Mouse (Mus musculus): Measurements from ENCODE around the gene 4933412E24Rik. TPM values are rescaled to one million over a fixed set of nuclear protein-coding genes. Genes with fewer than 3 reads are reported as not detected.

Gene 4933412E24Rik
- polyA plus RNA-seq, 1 experiment from 2014 or later = not detected

- Histone ChIP-seq H3K27ac (replicated peaks in 1 of 2; ENCODE audit: control insufficient read depth in 1 of 2, insufficient read depth in 1 of 2, low read depth in 2 of 2, low read length in 2 of 2) (no peak overlapping the region), H3K36me3 (ENCODE audit: control insufficient read depth, insufficient read depth, low read length) (no peaks in the 10 kb centered on the region), H3K27me3 (ENCODE audit: control insufficient read depth, insufficient read depth, low read length) (no peaks in the 10 kb centered on the region), H3K4me3 (ENCODE audit: control insufficient read depth in 1 of 2, insufficient read depth in 1 of 2, low read depth in 1 of 2, low read length in 2 of 2) (no peak overlapping the region), H3K4me1 (ENCODE audit: control insufficient read depth in 2 of 2, insufficient read depth in 2 of 2, low read length in 2 of 2) (peaks cover 0 to 5% of the 10 kb centered on the region in 2 experiments; a peak in 2 of 4 replicates), H3K9me3 (ENCODE audit: control insufficient read depth, low read length) (no peaks in the 10 kb centered on the region), H3K9ac (ENCODE audit: low read length) (no peak overlapping the region), H3K4me2 (ENCODE audit: low read length) (no peak overlapping the region)
- no peak for ATAC-seq (ENCODE audit: insufficient number of reproducible peaks, insufficient read depth, low FRiP score, low read depth)
- WGBS = 90% methylated on average over 7 of the region's 7 CpGs
These were observed 42.5 kb downstream of the 4933412E24Rik start for GRCm38 (mm10) chr15:59973651-59974519.

All from heart, embryonic 14.5 days (tissue).